8 mouse cellular contexts compared by ENCODE assay signal in genomic region chr5:45639715-45640092, GRCm38 (mm10). TPM values are rescaled to one million over a fixed set of nuclear protein-coding genes. Genes with fewer than 3 reads are reported as not detected.
DNase-seq lines count a peak whose midpoint lies in the region; ATAC-seq and TF ChIP-seq lines count a peak whose summit lies in the region.
"Had no signal": no experiment of that assay in that cellular context is flagged by ENCODE, and none has a peak within 500 bp of the region (broad histone marks: within the 10 kb centered on the region; RNA-seq: fewer than 3 reads in every experiment).

No protein-coding gene starts in this region.

- H3K4me3 ChIP-seq in embryonic fibroblast, embryonic 13.5 days (ENCODE audit: insufficient read depth, low read length) = peak overlapping the region; percentile 44
- peak overlapping the region; percentile 46 for H3K4me3 ChIP-seq in intestine, postnatal 0 days (ENCODE audit: low read depth, low read length)
- H3K4me3 ChIP-seq in olfactory bulb, adult 2 months (ENCODE audit: insufficient read depth, low read depth, low read length) = peak overlapping the region; percentile 77

- 2% methylated on average over 8 of the region's 8 CpGs for WGBS in intestine, postnatal 0 days
- under 1% methylated on average over 8 of the region's 8 CpGs for WGBS in olfactory bulb, adult 2 months

- H3K4me2 ChIP-seq in intestine, postnatal 0 days (replicated peaks; ENCODE audit: low read depth) = peak overlapping the region; percentile 90

- H3K27ac ChIP-seq in embryonic fibroblast, embryonic 13.5 days (ENCODE audit: insufficient read depth, low read length) = no peak overlapping the region
- no peak overlapping the region for H3K27ac ChIP-seq in intestine, postnatal 0 days (ENCODE audit: low read depth, low read length)
- H3K27ac ChIP-seq in olfactory bulb, adult 2 months (ENCODE audit: insufficient read depth, low read depth, low read length) = no peak overlapping the region; the same call in 1 of the 2 replicates
- H3K27ac ChIP-seq: macrophage had no signal

- TF ChIP-seq CTCF in embryonic fibroblast, embryonic 13.5 days (IDR thresholded peaks at IDR 0.05; ENCODE audit: borderline replicate concordance, insufficient read depth, low read length) = no peak
- no peak for TF ChIP-seq CTCF in intestine, postnatal 0 days (IDR thresholded peaks at IDR 0.05; ENCODE audit: low read depth)
- TF ChIP-seq CTCF in olfactory bulb, adult 2 months (IDR thresholded peaks at IDR 0.05; ENCODE audit: insufficient read depth, low read depth, low read length) = no peak

- peak; percentile 30 to 34 for DNase-seq in left cerebral cortex, postnatal 25 days (ENCODE audit: low spot score in 2 of 2)
- DNase-seq in left cerebral cortex, adult 11 months (ENCODE audit: low spot score) = no peak
- DNase-seq in frontal cortex, postnatal 10 days (ENCODE audit: low spot score in 2 of 2) = no peak
- no peak for DNase-seq in right cerebral cortex, postnatal 36 days (ENCODE audit: low spot score in 2 of 2)

- H3K9me3 ChIP-seq in intestine, postnatal 0 days (ENCODE audit: control insufficient read depth) = no peaks in the 10 kb centered on the region

- no peaks in the 10 kb centered on the region for H3K36me3 ChIP-seq in intestine, postnatal 0 days (ENCODE audit: control insufficient read depth, insufficient read depth)

- H3K9ac ChIP-seq in intestine, postnatal 0 days (ENCODE audit: low read depth, low read length) = no peak overlapping the region

- TF ChIP-seq POLR2A in embryonic fibroblast, embryonic 13.5 days (IDR thresholded peaks at IDR 0.05; ENCODE audit: low read depth, low read length) = no peak
- no peak for TF ChIP-seq POLR2A in olfactory bulb, adult 2 months (IDR thresholded peaks at IDR 0.05; ENCODE audit: insufficient read depth, low read depth, low read length)

- H3K4me1 ChIP-seq in embryonic fibroblast, embryonic 13.5 days (ENCODE audit: control insufficient read depth, insufficient read depth, low read length) = peaks cover 3% of the 10 kb centered on the region; the same call in 1 of the 2 replicates
- peaks cover 9% of the 10 kb centered on the region for H3K4me1 ChIP-seq in intestine, postnatal 0 days (replicated peaks; ENCODE audit: control insufficient read depth, insufficient read depth, low read length)
- H3K4me1 ChIP-seq in olfactory bulb, adult 2 months (ENCODE audit: control insufficient read depth, insufficient read depth, low read length) = 0 out of 2 replicates have a peak, but pooled peaks cover 3% of the 10 kb centered on the region

- intact Hi-C loops in left cerebral cortex, postnatal 25 days (cut with DNase I) = no loop called here

- peaks cover 3% of the 10 kb centered on the region; the same call in 1 of the 2 replicates for H3K27me3 ChIP-seq in intestine, postnatal 0 days (replicated peaks; ENCODE audit: control insufficient read depth, insufficient read depth, low read length)

- no peak for ATAC-seq in intestine, postnatal 0 days

RNA-seq across cellular contexts. Expression of gene Fam184b, which starts 0.3 kb away (rescaled TPM):
- 10 to 100 TPM in 1 of 2 experiments, 1 to 10 TPM in 1; 7.1 to 11.8 TPM for total RNA-seq in left cerebral cortex, postnatal 25 days (2021)
- polyA plus RNA-seq in embryonic fibroblast, embryonic 13.5 days (2011; ENCODE audit: insufficient read length, low read depth, missing spikeins) = not detected in 2 replicates
- polyA plus RNA-seq in intestine, postnatal 0 days (2015; fragmentation: Nextera tagmentation; extraction: Ambion mirVana) = 1.4 and 1.5 TPM in 2 replicates
- polyA plus RNA-seq in olfactory bulb, adult 2 months (2012; ENCODE audit: insufficient read depth, insufficient read length, low replicate concordance, missing spikeins) = not detected in 2 replicates
- polyA plus RNA-seq: macrophage had no signal

RNA-seq across cellular contexts. Expression of gene Ncapg, which starts 30.0 kb away (rescaled TPM):
- under 1 TPM; 0.50 to 0.64 TPM for total RNA-seq in left cerebral cortex, postnatal 25 days (2021)
- polyA plus RNA-seq in embryonic fibroblast, embryonic 13.5 days (2011; ENCODE audit: insufficient read length, low read depth, missing spikeins) = 26.0 and 38.4 TPM in 2 replicates
- 9.3 and 10.4 TPM in 2 replicates for polyA plus RNA-seq in intestine, postnatal 0 days (2015; fragmentation: Nextera tagmentation; extraction: Ambion mirVana)
- polyA plus RNA-seq in olfactory bulb, adult 2 months (2012; ENCODE audit: insufficient read depth, insufficient read length, low replicate concordance, missing spikeins) = not detected in 2 replicates

Comparison
In these comparisons a context has a peak if more than half of its experiments do, and no peak if none do; other contexts are left out.
1. DNase-seq: peak in left cerebral cortex, postnatal 25 days (2 of 2); none in left cerebral cortex, adult 11 months (single experiment), frontal cortex, postnatal 10 days (0 of 2) and right cerebral cortex, postnatal 36 days (0 of 2).
2. Peak in every context shown above with its lines, with median percentiles within 50 percentile points of each other: H3K4me3 ChIP-seq.